Mouse (Mus musculus): ENCODE measurements around the gene Fbxo11. TPM values are rescaled to one million over a fixed set of nuclear protein-coding genes. Genes with fewer than 3 reads are reported as not detected.

Fbxo11 gene
- 32.2 and 39.5 TPM in 2 replicates for polyA plus RNA-seq (2016; fragmentation: Nextera tagmentation; extraction: Ambion mirVana)

DNA sequence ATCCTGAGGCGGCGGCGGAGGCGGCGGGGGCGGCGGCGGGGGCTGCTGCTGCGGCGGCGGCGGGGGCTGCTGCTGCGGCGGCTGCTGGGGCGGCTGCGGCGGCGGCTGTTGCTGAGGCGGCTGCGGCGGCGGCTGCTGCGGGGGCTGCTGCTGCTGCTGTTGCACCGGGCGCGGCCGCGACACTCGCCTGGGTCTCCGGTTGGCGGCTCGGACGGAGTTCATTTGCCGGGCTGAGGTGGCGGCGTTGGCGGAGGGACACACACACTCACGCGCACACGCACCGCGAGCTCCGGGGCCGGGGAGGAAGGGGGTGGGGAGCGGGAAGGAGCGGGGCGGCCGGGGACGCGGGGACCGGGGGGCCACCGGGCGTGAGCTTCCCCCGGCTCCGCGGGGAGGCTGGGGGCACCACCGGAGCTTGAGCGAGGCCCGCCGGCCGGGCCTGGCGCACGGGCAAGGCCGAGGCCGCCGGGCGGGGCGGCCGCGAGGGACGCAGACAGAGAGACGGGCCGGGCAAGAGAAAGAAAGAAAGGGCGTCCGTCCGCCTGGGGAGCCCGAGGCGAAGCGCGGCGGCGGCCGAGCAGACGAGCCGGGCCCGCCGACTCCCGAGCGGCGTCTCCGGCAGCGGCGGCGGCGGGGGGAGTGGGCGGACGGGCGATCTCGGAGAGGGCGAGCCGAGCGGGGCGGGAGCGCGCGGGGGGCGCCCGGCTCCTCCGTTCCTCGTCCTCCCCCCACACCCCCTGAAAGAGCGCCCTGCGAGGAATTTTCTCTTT is at the start of gene Fbxo11:
Fbxo11 (minus strand) TSS at position 261 of the 770 bp plus-strand sequence.
- no peaks in the 10 kb centered on the region for H3K27me3 ChIP-seq
- peak; percentile 37 for ATAC-seq (ENCODE audit: low FRiP score)
- WGBS: under 1% methylated on average over 79 of the region's 112 CpGs
- peak within 1 kb of the TSS; percentile 100 for H3K9ac ChIP-seq
- peak within 1 kb of the TSS; percentile 100 for H3K4me3 ChIP-seq (replicated peaks)
- H3K36me3 ChIP-seq (replicated peaks): no peaks in the 10 kb centered on the region
- peaks cover 22% of the 10 kb centered on the region for H3K4me1 ChIP-seq
- peak within 1 kb of the TSS; percentile 100 for H3K27ac ChIP-seq
- H3K9me3 ChIP-seq: no peaks in the 10 kb centered on the region
- H3K4me2 ChIP-seq: peak within 1 kb of the TSS; percentile 71

DNA sequence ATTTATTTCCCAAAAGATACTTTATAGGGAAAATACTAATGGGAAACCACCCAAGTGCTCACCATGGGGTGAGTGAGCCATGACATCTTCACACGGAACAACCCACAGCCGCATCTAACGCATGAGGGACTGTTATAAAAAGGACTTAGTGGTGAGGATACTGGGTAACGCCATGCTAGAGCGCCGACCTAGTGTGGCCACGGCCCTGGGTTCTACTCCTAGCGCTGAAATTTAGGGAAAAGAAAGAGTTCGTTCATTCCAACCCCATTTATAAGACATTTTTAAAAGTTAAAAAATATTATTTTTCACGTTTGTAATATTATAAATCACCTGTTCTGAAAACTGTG is 48.8 kb upstream of the Fbxo11 start:
- ATAC-seq (ENCODE audit: low FRiP score): no peak
- Histone ChIP-seq H3K36me3 (replicated peaks) (no peaks in the 10 kb centered on the region), H3K4me2 (no peak overlapping the region), H3K27me3 (no peaks in the 10 kb centered on the region), H3K9ac (no peak overlapping the region), H3K27ac (no peak overlapping the region), H3K4me1 (no peaks in the 10 kb centered on the region), H3K4me3 (replicated peaks) (no peak overlapping the region), H3K9me3 (no peaks in the 10 kb centered on the region)
- WGBS: 95% methylated on average over 10 of the region's 10 CpGs

DNA sequence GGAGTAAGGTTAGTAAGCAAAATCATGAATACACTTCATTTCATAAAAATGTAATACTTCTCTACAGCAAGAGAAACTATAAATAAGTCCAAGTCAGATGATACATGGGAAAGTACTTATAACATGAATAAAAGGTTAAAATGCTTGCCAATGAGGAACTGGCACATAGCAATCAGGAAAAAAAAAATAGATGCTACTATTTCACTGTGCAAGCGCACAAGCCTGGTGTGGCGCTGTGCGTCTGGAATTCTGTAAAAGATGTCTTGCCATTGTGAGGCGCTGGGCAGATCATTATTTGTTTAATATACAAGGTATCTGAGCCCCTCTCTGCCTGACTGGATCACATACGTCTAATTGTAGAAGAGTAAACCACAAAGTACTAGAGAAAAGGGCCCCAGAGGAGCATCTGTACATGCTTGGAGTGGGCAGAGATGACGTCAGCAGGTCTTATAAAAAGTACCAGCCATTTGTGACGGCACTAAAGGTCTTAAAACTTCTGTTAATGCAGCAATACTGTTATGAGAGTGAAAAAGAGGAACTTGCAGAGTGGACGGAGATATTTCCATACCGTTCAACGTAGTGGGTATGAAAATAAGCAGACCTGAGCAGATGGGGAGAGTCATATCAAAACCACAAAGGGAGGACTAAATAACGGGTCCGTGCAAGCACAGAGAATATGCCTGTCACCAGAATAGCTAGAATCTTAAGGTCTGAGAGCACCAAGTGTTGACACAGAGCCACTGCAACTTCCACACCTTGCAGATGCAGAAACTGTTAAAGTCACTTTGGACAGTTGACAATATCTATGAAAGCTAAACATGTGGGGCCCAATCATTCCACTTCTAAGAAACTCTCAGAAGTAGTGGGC is 48.2 kb upstream of the Fbxo11 start:
- Histone ChIP-seq H3K4me1 (no peaks in the 10 kb centered on the region), H3K27me3 (no peaks in the 10 kb centered on the region), H3K36me3 (replicated peaks) (no peaks in the 10 kb centered on the region), H3K27ac (no peak overlapping the region), H3K4me3 (replicated peaks) (no peak overlapping the region), H3K9ac (no peak overlapping the region), H3K4me2 (no peak overlapping the region), H3K9me3 (no peaks in the 10 kb centered on the region)
- no peak for ATAC-seq (ENCODE audit: low FRiP score)
- WGBS: 90% methylated on average over 12 of the region's 12 CpGs

DNA sequence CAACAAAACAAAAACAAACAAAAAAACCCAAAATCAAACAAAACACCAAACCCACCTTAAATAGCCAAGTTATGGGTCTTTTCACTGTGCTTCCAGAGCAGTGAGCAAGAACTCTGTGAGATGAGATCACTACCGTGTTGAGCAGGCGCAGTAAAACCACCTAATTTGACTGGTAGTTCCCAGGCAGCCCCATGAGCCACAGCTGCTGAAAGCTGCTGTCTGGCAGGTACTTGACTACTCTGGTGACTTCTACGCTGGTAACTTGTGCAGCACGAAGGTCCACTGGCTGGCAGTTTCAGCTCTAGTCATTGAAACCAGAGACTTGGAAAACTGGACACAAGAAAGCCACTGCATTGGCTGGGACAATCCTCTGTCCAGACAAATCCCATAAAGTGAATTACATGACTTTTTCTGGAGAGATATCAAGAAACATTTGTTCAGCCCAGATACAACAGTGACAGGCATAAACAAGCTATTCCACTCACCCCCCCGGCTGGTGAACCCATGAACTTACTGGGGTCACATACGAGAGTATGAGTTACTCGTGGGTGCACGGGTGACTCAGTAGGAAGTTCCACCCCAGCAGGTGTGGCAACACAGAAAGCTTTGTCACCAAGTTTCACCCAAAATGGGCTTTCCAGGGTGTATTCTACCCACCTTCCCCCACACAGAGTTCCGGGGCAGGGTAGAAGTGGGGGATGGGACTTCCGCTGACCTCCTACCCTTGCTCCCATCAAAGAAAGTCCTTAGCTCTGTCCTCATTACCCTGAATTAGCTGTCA is 47.0 kb upstream of the Fbxo11 start:
- no peak overlapping the region for H3K4me3 ChIP-seq (replicated peaks)
- WGBS: 88% methylated on average over 10 of the region's 10 CpGs
- no peak overlapping the region for H3K4me2 ChIP-seq
- H3K9me3 ChIP-seq: no peaks in the 10 kb centered on the region
- no peaks in the 10 kb centered on the region for H3K4me1 ChIP-seq
- H3K36me3 ChIP-seq (replicated peaks): no peaks in the 10 kb centered on the region
- ATAC-seq (ENCODE audit: low FRiP score): no peak
- no peak overlapping the region for H3K9ac ChIP-seq
- no peak overlapping the region for H3K27ac ChIP-seq
- no peaks in the 10 kb centered on the region for H3K27me3 ChIP-seq

DNA sequence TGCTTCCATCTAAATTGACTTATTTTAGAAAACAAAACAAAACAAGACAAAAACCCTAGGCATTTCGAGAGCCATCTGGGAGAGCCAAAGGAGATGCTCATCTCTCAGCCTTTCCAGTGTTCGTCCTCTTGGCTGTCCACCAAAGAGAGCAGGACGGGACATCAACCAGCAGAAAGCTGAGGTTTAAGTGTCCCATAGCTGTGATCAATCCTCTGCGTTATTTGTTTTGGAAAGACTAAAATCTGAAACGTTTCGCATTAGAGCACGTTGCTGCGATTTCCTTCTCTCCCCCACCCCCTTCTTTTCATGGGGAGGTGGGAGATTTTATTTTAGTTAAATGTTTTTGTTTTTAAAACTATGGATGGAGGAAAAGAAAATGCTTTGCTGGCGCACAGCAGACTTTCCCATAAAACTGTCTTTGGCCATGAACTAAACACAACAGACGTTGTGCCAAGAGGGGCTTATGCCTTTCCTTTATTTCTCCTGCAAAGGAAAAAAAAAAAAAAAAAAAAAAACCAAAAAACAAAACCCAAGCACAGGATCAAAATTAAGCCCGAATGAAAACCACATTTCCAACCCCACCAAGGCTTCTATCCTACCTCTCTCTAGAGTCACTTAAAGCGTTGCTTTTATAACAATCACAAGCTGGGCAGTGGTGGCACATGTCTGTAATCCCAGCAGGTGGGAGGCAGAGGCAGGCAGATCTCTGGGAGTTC is 46.1 kb upstream of the Fbxo11 start:
- 90% methylated on average over 12 of the region's 12 CpGs for WGBS
- H3K36me3 ChIP-seq (replicated peaks): no peaks in the 10 kb centered on the region
- H3K4me2 ChIP-seq: no peak overlapping the region
- no peaks in the 10 kb centered on the region for H3K9me3 ChIP-seq
- H3K27me3 ChIP-seq: no peaks in the 10 kb centered on the region
- H3K27ac ChIP-seq: no peak overlapping the region
- no peak for ATAC-seq (ENCODE audit: low FRiP score)
- H3K4me3 ChIP-seq (replicated peaks): no peak overlapping the region
- no peaks in the 10 kb centered on the region for H3K4me1 ChIP-seq
- H3K9ac ChIP-seq: no peak overlapping the region

DNA sequence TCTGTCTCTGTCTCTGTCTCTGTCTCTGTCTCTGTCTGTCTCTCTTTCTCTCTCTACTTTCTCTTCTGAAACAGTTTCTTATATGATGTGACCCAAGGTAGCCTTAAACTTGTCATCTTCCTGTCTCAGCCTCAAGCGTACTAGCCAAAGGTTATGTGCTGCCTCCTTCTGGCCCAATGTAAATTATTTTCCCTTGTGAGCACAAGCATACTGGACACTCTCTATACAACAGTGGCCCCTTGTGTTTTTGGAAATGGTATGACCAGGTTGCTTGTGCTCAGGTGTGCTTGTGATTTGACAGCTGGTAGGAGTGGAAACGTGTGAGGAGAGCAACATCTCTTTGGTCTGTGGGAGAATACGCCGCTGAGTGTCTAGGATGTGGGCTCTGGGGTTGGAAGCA is 42.6 kb upstream of the Fbxo11 start:
- Histone ChIP-seq H3K4me1 (no peaks in the 10 kb centered on the region), H3K9ac (no peak overlapping the region), H3K27me3 (no peaks in the 10 kb centered on the region), H3K4me2 (no peak overlapping the region), H3K36me3 (replicated peaks) (no peaks in the 10 kb centered on the region), H3K27ac (no peak overlapping the region), H3K4me3 (replicated peaks) (no peak overlapping the region), H3K9me3 (no peaks in the 10 kb centered on the region)
- no peak for ATAC-seq (ENCODE audit: low FRiP score)
- 85% methylated on average over 4 of the region's 4 CpGs for WGBS

DNA sequence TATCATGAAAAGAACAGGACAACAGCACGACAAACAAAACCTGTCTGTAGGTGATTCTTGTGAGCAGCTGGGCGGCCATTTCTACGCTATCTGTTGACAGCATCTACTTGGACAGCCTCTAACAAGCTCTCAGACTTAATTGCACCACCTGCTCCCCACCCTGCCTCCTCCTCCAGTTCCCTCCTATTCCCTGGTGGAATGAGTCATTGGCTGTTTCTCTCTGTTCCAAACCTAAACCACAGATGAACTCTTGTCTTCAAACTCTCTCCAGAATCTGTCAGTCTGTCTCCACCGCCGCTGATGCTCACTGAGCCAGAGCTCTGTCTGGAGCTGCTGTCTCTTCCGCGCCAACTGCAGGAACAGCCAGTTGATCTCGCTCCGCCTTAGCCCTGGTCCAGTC is 41.3 kb upstream of the Fbxo11 start:
- Histone ChIP-seq H3K9me3 (no peaks in the 10 kb centered on the region), H3K4me3 (replicated peaks) (no peak overlapping the region), H3K4me2 (no peak overlapping the region), H3K27me3 (no peaks in the 10 kb centered on the region), H3K27ac (no peak overlapping the region), H3K36me3 (replicated peaks) (no peaks in the 10 kb centered on the region), H3K9ac (no peak overlapping the region), H3K4me1 (no peaks in the 10 kb centered on the region)
- 88% methylated on average over 9 of the region's 9 CpGs for WGBS
- no peak for ATAC-seq (ENCODE audit: low FRiP score)

DNA sequence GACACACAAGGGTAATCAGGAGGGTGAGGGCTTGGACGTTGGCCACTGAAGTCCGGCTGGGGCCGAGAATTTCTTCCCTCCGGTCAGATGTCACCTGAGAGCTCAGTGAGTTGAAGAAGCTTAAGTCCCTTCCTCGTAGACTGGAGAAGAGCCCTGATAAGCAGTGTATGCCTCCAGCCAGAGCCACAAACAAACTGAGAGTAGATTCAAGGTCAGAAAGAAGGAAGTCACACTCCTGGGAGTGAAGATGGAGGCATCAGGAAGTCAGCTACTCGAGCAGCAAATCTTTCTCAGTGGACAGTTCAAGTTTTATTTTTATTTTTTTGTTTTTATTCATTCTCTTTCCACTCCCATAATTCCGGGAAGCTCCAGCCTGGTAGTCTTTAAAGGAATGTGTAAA is 37.5 kb upstream of the Fbxo11 start:
- H3K4me3 ChIP-seq (replicated peaks): no peak overlapping the region
- no peaks in the 10 kb centered on the region for H3K9me3 ChIP-seq
- no peaks in the 10 kb centered on the region for H3K27me3 ChIP-seq
- no peak overlapping the region for H3K27ac ChIP-seq
- no peak for ATAC-seq (ENCODE audit: low FRiP score)
- H3K4me2 ChIP-seq: no peak overlapping the region
- H3K36me3 ChIP-seq (replicated peaks): no peaks in the 10 kb centered on the region
- H3K4me1 ChIP-seq: no peaks in the 10 kb centered on the region
- WGBS: 85% methylated on average over 7 of the region's 7 CpGs
- H3K9ac ChIP-seq: no peak overlapping the region

DNA sequence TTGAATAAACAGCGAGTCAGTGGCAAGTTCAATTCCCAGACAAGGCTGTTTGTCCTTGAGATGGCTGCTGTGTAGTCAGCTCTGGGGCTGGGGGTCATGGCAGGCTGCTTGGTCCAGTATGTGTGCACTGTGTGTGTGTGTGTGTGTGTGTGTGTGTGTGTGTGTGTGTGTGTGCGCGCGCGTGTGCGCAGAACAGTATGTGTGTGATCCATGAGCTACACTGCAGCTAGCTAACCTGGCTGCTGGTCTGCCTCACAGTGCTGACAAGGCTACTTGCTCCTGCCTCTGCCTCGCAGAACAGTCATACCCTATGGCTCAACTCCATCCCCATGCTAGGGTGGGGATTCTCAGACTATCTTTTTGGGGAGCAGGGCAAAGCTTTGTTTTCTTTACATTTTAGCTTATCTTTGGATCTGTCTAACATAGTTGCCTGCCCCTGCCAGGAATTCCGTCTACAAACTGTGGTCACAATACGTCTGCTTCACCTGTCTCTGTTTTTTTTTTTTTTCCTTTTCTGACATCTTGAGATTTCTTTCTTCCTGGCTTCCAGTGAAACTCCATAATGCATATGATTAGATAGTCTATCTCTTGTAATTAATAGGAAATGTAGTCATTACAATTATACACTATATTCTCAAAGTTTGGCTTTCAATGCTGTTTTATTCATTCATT is 33.2 kb upstream of the Fbxo11 start:
- H3K36me3 ChIP-seq (replicated peaks): no peaks in the 10 kb centered on the region
- no peak overlapping the region for H3K27ac ChIP-seq
- no peaks in the 10 kb centered on the region for H3K27me3 ChIP-seq
- no peak overlapping the region for H3K4me2 ChIP-seq
- no peaks in the 10 kb centered on the region for H3K4me1 ChIP-seq
- no peak overlapping the region for H3K4me3 ChIP-seq (replicated peaks)
- WGBS: 88% methylated on average over 9 of the region's 9 CpGs
- no peak for ATAC-seq (ENCODE audit: low FRiP score)
- no peak overlapping the region for H3K9ac ChIP-seq
- no peaks in the 10 kb centered on the region for H3K9me3 ChIP-seq

DNA sequence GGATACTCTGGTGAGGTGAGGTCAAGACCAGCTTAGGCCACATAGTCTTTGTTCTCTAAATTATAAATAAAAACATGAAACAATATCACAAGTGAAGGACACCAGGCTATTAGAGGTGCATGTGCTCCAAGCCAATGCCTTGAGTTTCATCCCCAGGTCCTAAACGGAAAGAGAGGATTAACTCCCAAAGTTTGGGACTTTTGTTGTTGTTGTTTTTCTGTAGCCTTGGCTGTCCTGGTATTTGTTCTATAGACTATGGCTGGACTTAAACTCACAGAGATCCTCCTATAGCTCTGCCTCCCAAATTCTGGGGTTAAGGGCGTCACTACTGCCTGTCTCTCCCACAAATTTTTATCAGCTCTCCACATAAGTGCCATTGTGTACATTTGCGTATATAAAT is 32.5 kb upstream of the Fbxo11 start:
- Histone ChIP-seq H3K4me2 (no peak overlapping the region), H3K27me3 (no peaks in the 10 kb centered on the region), H3K9me3 (no peaks in the 10 kb centered on the region), H3K4me3 (replicated peaks) (no peak overlapping the region), H3K36me3 (replicated peaks) (no peaks in the 10 kb centered on the region), H3K9ac (no peak overlapping the region), H3K4me1 (no peaks in the 10 kb centered on the region), H3K27ac (no peak overlapping the region)
- no peak for ATAC-seq (ENCODE audit: low FRiP score)
- WGBS: 90% methylated on average over 3 of the region's 3 CpGs

DNA sequence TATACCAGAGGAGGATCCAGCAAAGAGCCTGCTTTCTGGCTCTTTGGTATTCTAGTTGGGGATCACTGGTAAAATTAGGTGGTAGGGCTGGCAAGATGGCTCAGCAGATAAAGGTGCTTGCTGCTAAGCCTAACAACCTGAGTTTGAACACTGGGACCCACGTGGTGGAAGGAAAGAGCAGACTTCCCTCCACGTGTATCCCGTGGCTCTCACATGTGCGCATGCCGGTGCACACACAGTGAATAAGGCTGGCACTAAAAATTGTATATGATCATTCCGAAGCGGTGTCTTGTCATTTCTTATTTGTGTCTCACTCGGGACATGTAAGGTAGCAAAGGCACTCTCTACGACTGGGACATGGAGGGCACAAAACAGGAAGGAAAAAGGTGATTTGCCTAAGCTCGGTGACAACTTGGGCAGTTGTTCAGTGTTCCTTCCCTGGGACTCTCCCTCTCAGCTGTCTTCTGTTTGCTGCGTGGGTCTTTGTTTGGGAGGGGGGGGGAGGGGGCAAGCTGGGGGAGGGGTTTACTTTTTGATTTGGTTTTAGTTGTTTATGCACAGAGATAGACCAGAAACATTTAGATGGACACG is 31.8 kb upstream of the Fbxo11 start:
- Histone ChIP-seq H3K9ac (no peak overlapping the region), H3K4me2 (no peak overlapping the region), H3K4me3 (replicated peaks) (no peak overlapping the region), H3K4me1 (no peaks in the 10 kb centered on the region), H3K36me3 (replicated peaks) (no peaks in the 10 kb centered on the region), H3K27ac (no peak overlapping the region), H3K27me3 (no peaks in the 10 kb centered on the region), H3K9me3 (no peaks in the 10 kb centered on the region)
- ATAC-seq (ENCODE audit: low FRiP score): no peak
- WGBS: 87% methylated on average over 12 of the region's 12 CpGs
